Comparison of ENCODE assay signal across 12 mouse cellular contexts in genomic region chr19:3619359-3619758, GRCm38 (mm10). TPM values are rescaled to one million over a fixed set of nuclear protein-coding genes. Genes with fewer than 3 reads are reported as not detected.
DNase-seq lines count a peak whose midpoint lies in the region; TF ChIP-seq lines count a peak whose summit lies in the region.
"Had no signal": no experiment of that assay in that cellular context is flagged by ENCODE, and none has a peak within 500 bp of the region (broad histone marks: within the 10 kb centered on the region; RNA-seq: fewer than 3 reads in every experiment).

No protein-coding gene starts in this region.

- H3K4me3 ChIP-seq in cerebellum, adult 2 months (replicated peaks; ENCODE audit: insufficient read depth, low read depth, low read length): no peak overlapping the region
- no peak overlapping the region for H3K4me3 ChIP-seq in lung, adult 2 months (replicated peaks; ENCODE audit: extremely low read depth, low read depth, low read length)
- H3K4me3 ChIP-seq: lung, embryonic 15.5 days; midbrain, embryonic 15.5 days had no signal

- 88% methylated on average over 2 of the region's 2 CpGs for WGBS in cerebellum, adult 2 months
- 79% methylated on average over 2 of the region's 2 CpGs for WGBS in lung, adult 2 months

- no peak for TF ChIP-seq POLR2A in cerebellum, adult 2 months (IDR thresholded peaks at IDR 0.05; ENCODE audit: borderline replicate concordance, insufficient read depth, low read length)
- no peak for TF ChIP-seq POLR2A in lung, adult 2 months (IDR thresholded peaks at IDR 0.05; ENCODE audit: borderline replicate concordance, extremely low read depth, low read depth, low read length)

- peaks cover 8% of the 10 kb centered on the region for H3K4me1 ChIP-seq in cerebellum, adult 2 months (ENCODE audit: control insufficient read depth, insufficient read depth, low read length)
- peaks cover 3% of the 10 kb centered on the region for H3K4me1 ChIP-seq in lung, adult 2 months (ENCODE audit: control insufficient read depth, insufficient read depth, low read length)
- H3K4me1 ChIP-seq: lung, embryonic 15.5 days; midbrain, embryonic 15.5 days had no signal

- TF ChIP-seq CTCF in cerebellum, adult 2 months (IDR thresholded peaks at IDR 0.05; ENCODE audit: borderline replicate concordance, insufficient read depth, low read depth, low read length): peak; percentile 27; the same call in 1 of the 2 replicates
- peak; percentile 48 for TF ChIP-seq CTCF in lung, adult 2 months (IDR thresholded peaks at IDR 0.05; ENCODE audit: insufficient read depth, low read length)

- DNase-seq in cerebellum, adult 2 months: no peak
- no peak for DNase-seq in cerebellum, adult 8-10 months
- DNase-seq in lung, adult 2 months: no peak
- no peak for DNase-seq in lung, postnatal 36 days
- peak; percentile 28 for DNase-seq in WW6 (ENCODE audit: low read depth, low spot score)
- peak; percentile 30 for DNase-seq in naive thymus-derived CD4-positive, alpha-beta T cell, adult 2 months (ENCODE audit: low read depth)
- DNase-seq in spleen, adult 18-20 months: no peak
- no peak for DNase-seq in cerebellum, adult 9-11 months
- DNase-seq: adrenal gland, adult 2 months; cerebellum, postnatal 14 days had no signal

- no peaks in the 10 kb centered on the region for H3K27me3 ChIP-seq in cerebellum, adult 2 months (ENCODE audit: control insufficient read depth, insufficient read depth, low read length)
- H3K27me3 ChIP-seq: lung, embryonic 15.5 days; midbrain, embryonic 15.5 days had no signal

- H3K27ac ChIP-seq in cerebellum, adult 2 months (ENCODE audit: insufficient read depth, low read length): no peak overlapping the region
- H3K27ac ChIP-seq: lung, embryonic 15.5 days; midbrain, embryonic 15.5 days had no signal

RNA-seq across cellular contexts. Expression of gene Ppp6r3, which starts 43.8 kb away (rescaled TPM):
- polyA plus RNA-seq in cerebellum, adult 2 months (2012; rRNA removed): 95.8 and 101 TPM in 2 replicates
- polyA plus RNA-seq in lung, adult 2 months (2012; rRNA removed): 43.5 and 55.6 TPM in 2 replicates

Comparison
In these comparisons a context has a peak if more than half of its experiments do, and no peak if none do; other contexts are left out.
1. DNase-seq: peak in WW6 (single experiment) and naive thymus-derived CD4-positive, alpha-beta T cell, adult 2 months (single experiment); none in cerebellum, adult 2 months (0 of 2), cerebellum, adult 8-10 months (single experiment), lung, adult 2 months (single experiment), lung, postnatal 36 days (single experiment), spleen, adult 18-20 months (0 of 2) and cerebellum, adult 9-11 months (single experiment).